Mouse (Mus musculus) MEL (cell line): ENCODE results near the gene Nxt1. TPM values are rescaled to one million over a fixed set of nuclear protein-coding genes. Genes with fewer than 3 reads are reported as not detected.
A peak's percentile ranks its signal among the peaks of the same experiment; 100 is the strongest.

ENCODE experiments used
- DNase-seq: peaks from one replicate; pipeline ENCODE4 v3.0.0; 2011; ENCODE audit warnings: low read depth, low spot score
- H3K27ac ChIP-seq: 2 replicates; pipeline ENCODE4 v1.5.1; 2012; ENCODE audit warnings: low read depth, mild to moderate bottlenecking, control low read depth, low read length, moderate library complexity; ENCODE audit not compliant: control insufficient read depth
- H3K27me3 ChIP-seq, 2 experiments: fragments of 150-350 bp in 1 of 2; sonication (generic) in 1 of 2; 2 replicates each; pipeline ENCODE4 v1.6.1; 2012; ENCODE audit warnings: low read length in 2 of 2, mild to moderate bottlenecking in 2 of 2, improper control_type of control experiment in 1 of 2, moderate library complexity in 1 of 2; ENCODE audit not compliant: insufficient read depth in 2 of 2, control insufficient read depth in 1 of 2
- H3K36me3 ChIP-seq, 2 experiments: 2 replicates each; pipeline ENCODE4 v1.6.1; 2012 to 2014; ENCODE audit warnings: low read length in 2 of 2, improper control_type of control experiment in 1 of 2, inconsistent platforms in 1 of 2, mild to moderate bottlenecking in 1 of 2; ENCODE audit not compliant: insufficient read depth in 2 of 2, control insufficient read depth in 1 of 2
- H3K4me1 ChIP-seq, 2 experiments: fragments of 150-350 bp in 1 of 2; sonication (generic) in 1 of 2; 2 replicates each; pipeline ENCODE4 v1.6.1; 2012; ENCODE audit warnings: low read length in 2 of 2, improper control_type of control experiment in 1 of 2, mild to moderate bottlenecking in 1 of 2; ENCODE audit not compliant: insufficient read depth in 2 of 2, control insufficient read depth in 1 of 2
- H3K4me3 ChIP-seq, 2 experiments: fragments of 150-350 bp in 1 of 2; sonication (generic) in 1 of 2; 2 replicates each; pipeline ENCODE4 v1.5.1; 2012; ENCODE audit warnings: low read depth in 2 of 2, low read length in 2 of 2, mild to moderate bottlenecking in 2 of 2, moderate library complexity in 2 of 2, control low read depth in 1 of 2, improper control_type of control experiment in 1 of 2; ENCODE audit not compliant: control insufficient read depth in 1 of 2, insufficient read depth in 1 of 2
- H3K79me2 ChIP-seq: 2 replicates; pipeline ENCODE4 v1.6.1; 2012; ENCODE audit warnings: mild to moderate bottlenecking, low read length, moderate library complexity; ENCODE audit not compliant: control insufficient read depth, poor library complexity, insufficient read depth
- H3K9ac ChIP-seq: 2 replicates; pipeline ENCODE4 v1.6.1; 2012; ENCODE audit warnings: low read depth, mild to moderate bottlenecking, control low read depth, low read length, moderate library complexity; ENCODE audit not compliant: control insufficient read depth, poor library complexity, severe bottlenecking
- H3K9me3 ChIP-seq: fragments of 150-350 bp; sonication (generic); replicated peaks from 2 replicates; pipeline ENCODE4 v1.6.1; 2012; ENCODE audit warnings: mild to moderate bottlenecking, low read length, improper control_type of control experiment, moderate library complexity; ENCODE audit not compliant: insufficient read depth
- BHLHE40 ChIP-seq: IDR thresholded peaks from 2 replicates; pipeline ENCODE4 v1.6.1; 2012; ENCODE audit warnings: low read depth, mild to moderate bottlenecking, inconsistent platforms, low read length, improper control_type of control experiment, borderline replicate concordance
- CTCF ChIP-seq, 3 experiments: IDR thresholded peaks in 2 of 3; conservative IDR thresholded peaks in 1 of 3; 2 replicates each; pipeline ENCODE4 v1.5.1; 2011 to 2012; ENCODE audit warnings: low read length in 3 of 3, low read depth in 2 of 3, mild to moderate bottlenecking in 2 of 3, improper control_type of control experiment in 1 of 3, inconsistent platforms in 1 of 3, mixed read lengths in 1 of 3, moderate library complexity in 1 of 3; ENCODE audit not compliant: control insufficient read depth in 1 of 3, insufficient read depth in 1 of 3, poor library complexity in 1 of 3, severe bottlenecking in 1 of 3
- E2F4 ChIP-seq: IDR thresholded peaks from 2 replicates; pipeline ENCODE4 v1.6.1; 2011; ENCODE audit warnings: low read depth, low read length, improper control_type of control experiment, borderline replicate concordance
- ELF1 ChIP-seq: IDR thresholded peaks from 2 replicates; pipeline ENCODE4 v1.6.1; 2014; ENCODE audit warnings: low read depth, mild to moderate bottlenecking, inconsistent platforms, low read length, improper control_type of control experiment, moderate library complexity
- GATA1 ChIP-seq: IDR thresholded peaks from 2 replicates; pipeline ENCODE4 v1.6.1; 2011; ENCODE audit warnings: low read depth, low read length, improper control_type of control experiment
- JUND ChIP-seq: IDR thresholded peaks from 2 replicates; pipeline ENCODE4 v1.6.1; 2011; ENCODE audit warnings: low read depth, mild to moderate bottlenecking, improper control_type of control experiment, low read length
- MEF2A ChIP-seq: IDR thresholded peaks from 2 replicates; pipeline ENCODE4 v1.6.1; 2014; ENCODE audit warnings: low read depth, mild to moderate bottlenecking, inconsistent platforms, low read length, improper control_type of control experiment; ENCODE audit not compliant: poor library complexity, insufficient replicate concordance, severe bottlenecking; ENCODE audit errors: extremely low read depth
- MYC ChIP-seq: IDR thresholded peaks from 2 replicates; pipeline ENCODE4 v1.6.1; 2011; ENCODE audit warnings: low read depth, mild to moderate bottlenecking, low read length, improper control_type of control experiment, moderate library complexity
- NRF1 ChIP-seq: IDR thresholded peaks from 2 replicates; pipeline ENCODE4 v1.6.1; 2014; ENCODE audit warnings: low read depth, mild to moderate bottlenecking, inconsistent platforms, low read length, improper control_type of control experiment, moderate library complexity; ENCODE audit not compliant: poor library complexity, insufficient read depth, severe bottlenecking
- SIN3A ChIP-seq: IDR thresholded peaks from 2 replicates; pipeline ENCODE4 v1.6.1; 2012; ENCODE audit warnings: low read length, improper control_type of control experiment, inconsistent platforms
- TAL1 ChIP-seq: IDR thresholded peaks from 2 replicates; pipeline ENCODE4 v1.6.1; 2012; ENCODE audit warnings: mild to moderate bottlenecking, inconsistent platforms, low read length, moderate library complexity, mixed read lengths
- TBP ChIP-seq: IDR thresholded peaks from 2 replicates; pipeline ENCODE4 v1.8.0; 2011; ENCODE audit warnings: low read depth, low read length, improper control_type of control experiment
- TCF12 ChIP-seq: IDR thresholded peaks from 2 replicates; pipeline ENCODE4 v1.6.1; 2014; ENCODE audit warnings: low read depth, mild to moderate bottlenecking, inconsistent platforms, low read length, improper control_type of control experiment, moderate library complexity
- USF2 ChIP-seq, 2 experiments: IDR thresholded peaks; 2 replicates each; pipeline ENCODE4 v1.6.1; 2011 to 2012; ENCODE audit warnings: improper control_type of control experiment in 2 of 2, low read length in 2 of 2, borderline replicate concordance in 1 of 2, inconsistent platforms in 1 of 2, low read depth in 1 of 2, mild to moderate bottlenecking in 1 of 2; ENCODE audit not compliant: insufficient read depth in 1 of 2
- ZC3H11A ChIP-seq: IDR thresholded peaks from 2 replicates; pipeline ENCODE4 v1.6.1; 2012; ENCODE audit warnings: low read depth, mild to moderate bottlenecking, inconsistent platforms, low read length, improper control_type of control experiment
- ZKSCAN1 ChIP-seq: IDR thresholded peaks from 2 replicates; pipeline ENCODE4 v1.6.1; 2012; ENCODE audit warnings: low read depth, mild to moderate bottlenecking, inconsistent platforms, low read length, improper control_type of control experiment, moderate library complexity
- ZMIZ1 ChIP-seq: IDR thresholded peaks from 2 replicates; pipeline ENCODE4 v1.6.1; 2012; ENCODE audit warnings: low read depth, mild to moderate bottlenecking, inconsistent platforms, low read length, improper control_type of control experiment, moderate library complexity
- ZNF384 ChIP-seq: IDR thresholded peaks from 2 replicates; pipeline ENCODE4 v1.6.1; 2012; ENCODE audit warnings: low read depth, mild to moderate bottlenecking, inconsistent platforms, low read length, improper control_type of control experiment
- polyA plus RNA-seq, 2 experiments: library from polyadenylated mRNA; stranded (reverse) in 1 of 2; unstranded in 1 of 2; fragments of >175 nt in 1 of 2; fragments of >200 nt in 1 of 2; gene quantifications; 2 replicates each; pipeline versions ENCODE4 v1.2.1 to v1.2.4; 2012; ENCODE audit warnings: low replicate concordance in 2 of 2, low read depth in 1 of 2; ENCODE audit not compliant: insufficient read length in 2 of 2, insufficient read depth in 1 of 2, missing spikeins in 1 of 2
- total RNA-seq: library from RNA; depleted of rRNA; stranded (reverse); fragments of 300-350 nt; gene quantifications from 2 replicates; pipeline ENCODE4 v1.2.3, GENCODE M21; 2012

Nxt1 gene
- total and polyA plus RNA-seq, 3 experiments = 70.5 to 104 TPM; not detected in 1

DNA sequence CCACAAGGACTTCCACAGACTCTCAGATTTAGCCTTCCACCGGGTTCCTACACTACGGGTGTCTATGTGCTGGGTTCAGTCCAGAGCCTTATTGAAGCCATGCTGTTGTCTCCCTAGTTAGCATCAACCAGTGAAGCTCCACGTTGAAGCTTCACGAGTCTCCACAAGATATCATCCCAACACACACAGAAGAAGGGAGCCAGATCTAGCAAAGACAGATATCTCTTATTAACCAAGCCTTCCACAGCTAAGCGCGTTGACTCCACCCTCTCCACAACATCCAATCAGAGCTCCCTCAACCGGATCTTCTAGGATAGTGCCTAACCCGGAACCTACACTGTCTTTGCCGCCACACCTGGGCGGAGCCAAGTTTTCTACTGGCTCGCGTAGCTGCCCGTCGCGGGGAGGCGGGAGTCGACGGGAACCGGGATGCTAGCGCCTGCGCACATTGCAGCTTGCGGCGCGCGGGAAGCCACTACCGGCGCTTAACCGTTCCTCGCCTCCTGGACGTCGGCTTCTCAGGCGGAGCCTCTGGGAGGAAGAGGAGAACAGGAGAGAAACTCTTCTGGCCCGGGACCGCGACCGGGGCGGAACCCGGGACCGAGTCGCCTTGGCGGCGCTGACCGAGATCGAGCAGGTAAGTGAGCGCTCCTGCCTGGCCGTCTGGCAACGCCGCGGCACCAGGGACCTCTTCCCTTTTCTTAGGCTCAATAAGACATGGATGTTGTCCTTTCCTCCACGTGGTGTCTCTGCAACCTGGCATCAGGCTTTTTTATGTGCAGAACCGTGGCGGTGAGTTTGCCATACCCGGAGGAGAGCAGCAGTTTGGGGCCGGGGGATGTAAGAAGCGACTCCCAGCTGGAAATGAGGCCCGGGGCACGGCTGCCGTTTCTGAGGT, at the start of gene Nxt1 (continued):
- TF ChIP-seq ZNF384 (no peak), TAL1 (no peak), E2F4 (peak; percentile 85), ELF1 (peak; percentile 99), TBP (peak; percentile 88)

DNA sequence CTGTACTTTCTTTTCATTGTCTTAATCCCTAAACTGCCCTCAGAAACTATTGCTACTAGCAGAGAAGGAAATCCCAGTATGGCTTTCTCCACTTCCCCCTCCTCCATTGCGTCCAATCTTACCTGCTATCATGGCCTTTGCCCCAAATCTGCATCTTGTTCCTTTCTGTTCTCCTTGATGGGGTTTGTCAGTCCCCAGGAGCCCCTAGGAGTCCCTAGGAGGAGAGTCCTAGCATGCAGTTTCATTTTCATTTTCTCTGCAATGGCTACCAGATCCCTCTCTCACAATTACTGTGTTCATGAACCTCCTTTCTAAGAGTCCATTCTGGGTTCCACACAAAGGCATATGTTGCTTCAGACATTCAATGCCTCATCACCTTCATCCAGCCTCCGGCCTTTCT, 49.3 kb upstream of the Nxt1 start:
- no peak for DNase-seq
- Histone ChIP-seq H3K4me1 (no peaks in the 10 kb centered on the region), H3K36me3 (no peaks in the 10 kb centered on the region), H3K9ac (no peak overlapping the region), H3K4me3 (no peak overlapping the region), H3K27ac (no peak overlapping the region), H3K9me3 (no peaks in the 10 kb centered on the region), H3K79me2 (no peaks in the 10 kb centered on the region), H3K27me3 (no peaks in the 10 kb centered on the region)
- TF ChIP-seq CTCF (IDR thresholded peaks at IDR 0.05 in 2 of 3, conservative IDR thresholded peaks at IDR 0.05 in 1 of 3; ENCODE audit: control insufficient read depth in 1 of 3, insufficient read depth in 1 of 3, low read depth in 2 of 3, low read length in 3 of 3, poor library complexity in 1 of 3, severe bottlenecking in 1 of 3) (no peak), GATA1 (no peak), MYC (no peak), BHLHE40 (no peak), ZC3H11A (no peak), NRF1 (no peak)

DNA sequence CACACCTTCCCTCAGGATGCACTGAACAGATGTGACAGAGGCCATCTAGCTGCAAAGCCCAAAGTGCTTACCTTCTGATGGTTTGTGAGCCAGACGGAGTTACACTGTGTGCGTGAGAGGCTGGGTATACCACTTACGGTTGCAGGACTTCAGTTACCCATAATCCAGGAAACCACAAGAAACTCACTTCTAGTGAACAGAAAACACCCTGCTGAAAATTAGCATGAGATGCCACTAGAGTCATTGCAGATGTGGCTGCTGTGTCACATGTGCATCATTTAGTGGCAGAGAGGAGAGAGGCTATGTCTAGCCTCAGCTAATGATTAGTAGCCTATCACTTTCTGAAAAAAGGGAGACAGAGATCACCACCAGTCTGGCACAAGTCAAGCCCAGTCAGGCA, 47.9 kb upstream of the Nxt1 start:
- H3K27me3 ChIP-seq = no peaks in the 10 kb centered on the region
- no peaks in the 10 kb centered on the region for H3K79me2 ChIP-seq
- TF ChIP-seq USF2 (IDR thresholded peaks at IDR 0.05; ENCODE audit: borderline replicate concordance in 1 of 2, insufficient read depth in 1 of 2, low read depth in 1 of 2, low read length in 2 of 2) (no peak), SIN3A (no peak), MEF2A (no peak), TCF12 (no peak), E2F4 (no peak), ZKSCAN1 (no peak), ZMIZ1 (no peak), JUND (no peak)
- no peaks in the 10 kb centered on the region for H3K9me3 ChIP-seq
- H3K27ac ChIP-seq = no peak overlapping the region
- H3K4me3 ChIP-seq = no peak overlapping the region
- DNase-seq = no peak
- H3K36me3 ChIP-seq = no peaks in the 10 kb centered on the region
- H3K4me1 ChIP-seq = no peaks in the 10 kb centered on the region
- H3K9ac ChIP-seq = no peak overlapping the region
